Mouse (Mus musculus) right cerebral cortex, postnatal 10 days (tissue): ENCODE measurements at regions not wholly inside any gene's neighbourhood (a gene's known extent, or its start where the extent isn't known, plus 50 kb on each side); places are given as distances from the start of the nearest gene placed in this dataset.

Source experiments
- DNase-seq, 2 experiments: peaks; one replicate each; pipeline ENCODE4 v3.0.0; 2021; ENCODE audit warnings: low spot score in 2 of 2

DNA sequence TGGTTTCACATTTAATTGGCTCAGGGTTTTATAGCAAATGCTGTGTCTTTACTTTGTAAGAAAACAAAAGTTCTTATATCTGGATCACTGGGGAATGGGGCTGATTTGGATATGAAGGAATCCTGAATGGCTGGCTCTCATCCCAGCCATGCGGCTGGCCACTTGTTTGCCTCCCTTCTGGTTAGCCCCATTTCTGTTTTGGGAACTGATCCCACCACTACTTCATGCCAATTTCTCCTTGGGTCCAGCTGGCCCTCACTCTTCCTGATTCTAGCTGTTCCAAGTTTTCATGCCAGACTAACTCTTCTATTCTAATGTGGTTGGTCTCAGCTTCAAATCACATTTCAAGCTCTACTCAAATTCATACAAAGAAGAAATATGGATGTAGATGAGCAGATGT, 5319.6 kb downstream of the 9330182O14Rik start:
- peak; percentile 87 to 89 for DNase-seq

DNA sequence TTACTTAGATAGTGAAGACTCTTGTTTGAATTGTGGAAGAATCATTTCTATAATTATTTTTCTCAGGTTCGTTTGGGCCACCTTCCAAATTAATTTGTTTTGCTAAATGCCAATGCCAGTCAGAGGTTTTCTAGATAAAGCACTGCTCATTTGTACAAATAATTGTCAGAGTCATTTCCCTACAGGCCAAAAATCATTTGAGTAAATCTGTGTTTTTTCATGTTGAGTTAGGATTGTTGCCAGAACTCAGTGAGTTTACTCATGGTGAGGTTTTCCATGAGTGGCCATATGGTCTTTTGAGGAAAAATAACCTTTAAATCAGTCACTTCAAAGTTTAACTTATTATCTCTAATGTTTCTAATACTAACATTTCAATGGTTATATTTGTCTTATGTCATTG, 5336.3 kb downstream of the 9330182O14Rik start:
- no peak for DNase-seq

DNA sequence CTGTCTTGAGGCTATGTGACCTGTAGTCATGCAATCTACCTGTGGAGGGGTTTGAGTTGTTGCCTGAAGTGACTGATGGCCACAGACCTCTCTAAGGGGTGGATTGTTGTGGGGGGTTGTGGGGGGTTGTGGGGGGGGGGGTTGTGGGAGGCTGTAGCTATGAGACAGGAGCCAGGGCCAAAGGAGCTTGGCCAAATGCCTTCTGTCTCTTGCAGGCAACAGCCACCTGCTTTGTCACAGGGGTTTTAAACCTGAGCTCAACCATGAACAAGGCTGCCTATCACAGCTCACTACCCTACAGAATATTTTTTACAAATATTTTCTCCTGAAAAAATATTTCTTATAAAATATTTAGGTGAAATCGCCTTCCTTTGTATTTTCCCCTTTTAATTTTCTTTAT, 5339.0 kb downstream of the 9330182O14Rik start:
- DNase-seq: no peak

DNA sequence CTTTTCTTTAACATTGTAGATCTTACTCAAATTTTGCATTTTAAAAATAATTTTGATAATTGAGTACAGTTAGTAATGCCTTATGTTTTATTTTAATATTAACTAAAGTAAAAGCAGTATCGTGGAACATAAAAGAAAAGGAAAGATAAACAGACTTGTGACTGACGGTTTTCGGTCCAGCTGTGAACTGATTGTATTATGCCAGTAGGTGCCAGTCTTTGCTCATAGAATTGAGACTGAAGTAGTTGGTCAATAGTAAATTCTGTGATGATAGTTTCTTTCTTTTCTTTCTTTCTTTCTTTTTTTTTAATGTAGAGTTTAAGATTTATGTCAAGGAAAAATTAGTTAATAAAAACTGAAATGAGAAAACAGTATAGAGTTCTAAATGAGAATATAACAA, 5376.1 kb downstream of the 9330182O14Rik start:
- no peak for DNase-seq
